Mouse (Mus musculus): ENCODE data around the gene Slc10a2. TPM values are rescaled to one million over a fixed set of nuclear protein-coding genes. Genes with fewer than 3 reads are reported as not detected.
"Not testable (repeated sequence)": the region's sequence is repeated elsewhere in the genome, so short reads cannot be mapped to it uniquely, and the experiment has no call there.

Slc10a2 gene
- not detected in 2 replicates for polyA plus RNA-seq (2015; fragmentation: Nextera tagmentation; extraction: Ambion mirVana)

DNA sequence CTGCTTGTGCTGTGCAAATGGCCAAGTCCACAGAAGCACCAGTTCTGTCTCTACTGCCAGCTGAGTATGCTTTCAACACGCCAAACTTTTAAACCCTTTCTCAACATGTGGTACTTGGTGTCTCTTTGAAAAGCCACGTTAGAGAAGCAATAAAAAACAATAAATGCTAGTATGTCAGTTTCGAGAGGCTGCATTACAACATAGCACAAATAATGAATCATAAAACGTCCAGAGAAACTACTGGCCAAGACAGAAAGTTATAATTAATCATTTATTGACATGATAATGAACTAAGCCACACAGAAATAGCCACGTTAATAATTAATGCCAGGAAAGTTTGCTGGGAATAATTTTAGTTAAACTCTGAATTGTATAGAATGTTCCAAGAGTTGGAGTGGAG is at the start of gene Slc10a2:
Slc10a2 (minus strand) TSS at position 166 of the 400 bp plus-strand sequence.
- WGBS, result 66% methylated on average over 5 of the region's 5 CpGs
- H3K27ac ChIP-seq, result no peak within 1 kb of the TSS

DNA sequence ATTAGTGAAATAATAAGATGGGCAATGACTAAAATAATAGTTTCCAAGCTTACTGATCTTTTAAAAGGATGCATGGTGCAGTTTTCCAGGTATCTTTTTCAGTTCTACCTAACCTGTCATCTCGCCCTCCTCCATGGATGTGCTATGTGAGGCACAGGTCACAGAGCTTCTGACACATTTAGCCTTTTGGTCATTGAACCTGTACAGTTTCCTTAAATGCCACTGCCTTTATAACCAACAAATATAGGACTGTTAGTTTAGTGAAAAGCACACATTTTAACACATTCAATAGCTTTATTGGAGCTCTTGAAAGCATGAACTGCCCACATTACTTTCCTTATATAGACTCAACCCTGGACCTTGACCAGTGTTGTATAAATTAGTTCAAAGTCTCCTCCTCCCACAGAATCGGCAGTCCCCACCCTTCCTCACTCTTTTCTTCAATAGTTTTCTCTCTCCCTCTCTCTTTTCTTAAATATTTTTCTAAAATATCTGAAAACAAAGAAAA is 24.2 kb upstream of the Slc10a2 start:
- Histone ChIP-seq H3K9ac (replicated peaks) (no peak overlapping the region), H3K9me3 (no peaks in the 10 kb centered on the region), H3K4me3 (replicated peaks) (no peak overlapping the region), H3K27ac (no peak overlapping the region), H3K4me2 (replicated peaks) (no peak overlapping the region), H3K4me1 (replicated peaks) (no peaks in the 10 kb centered on the region), H3K36me3 (no peaks in the 10 kb centered on the region), H3K27me3 (no peaks in the 10 kb centered on the region)
- no peak for ATAC-seq
- 87% methylated on average over 2 of the region's 2 CpGs for WGBS

More for the DNA sequence above, at the start of gene Slc10a2:
- no peak within 1 kb of the TSS for H3K4me2 ChIP-seq (replicated peaks)
- H3K36me3 ChIP-seq, result no peaks in the 10 kb centered on the region
- H3K4me3 ChIP-seq (replicated peaks), result no peak within 1 kb of the TSS
- no peak for ATAC-seq
- H3K4me1 ChIP-seq (replicated peaks), result no peaks in the 10 kb centered on the region
- H3K9ac ChIP-seq (replicated peaks), result no peak within 1 kb of the TSS
- H3K9me3 ChIP-seq, result no peaks in the 10 kb centered on the region
- no peaks in the 10 kb centered on the region for H3K27me3 ChIP-seq

DNA sequence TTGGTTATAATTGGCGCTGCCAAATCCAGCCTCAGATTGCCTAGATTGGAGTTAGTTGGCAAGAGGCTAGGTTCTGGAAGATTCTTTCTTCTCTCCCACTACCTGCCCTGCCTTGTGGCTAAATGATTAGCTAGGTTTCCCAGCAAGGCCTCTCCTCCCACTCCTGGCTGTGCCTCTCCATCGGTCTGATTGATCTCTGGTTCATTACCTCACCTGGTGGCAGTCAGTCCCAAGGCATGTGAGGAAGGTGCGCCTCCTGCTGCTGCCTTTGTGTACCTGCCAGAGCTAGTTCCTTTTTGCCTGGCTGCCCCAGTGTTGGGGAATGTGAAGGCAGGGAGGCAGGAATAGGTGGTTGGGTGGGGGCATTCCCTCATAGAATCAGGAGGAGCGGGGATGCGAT is 1.7 kb upstream of the Slc10a2 start:
- no peak overlapping the region for H3K9ac ChIP-seq (replicated peaks)
- H3K4me1 ChIP-seq (replicated peaks), result no peaks in the 10 kb centered on the region
- no peaks in the 10 kb centered on the region for H3K9me3 ChIP-seq
- H3K4me2 ChIP-seq (replicated peaks), result no peak overlapping the region
- H3K36me3 ChIP-seq, result no peaks in the 10 kb centered on the region
- ATAC-seq, result no peak
- H3K27me3 ChIP-seq, result no peaks in the 10 kb centered on the region
- 70% methylated on average over 5 of the region's 5 CpGs for WGBS
- no peak overlapping the region for H3K4me3 ChIP-seq (replicated peaks)
- H3K27ac ChIP-seq, result no peak overlapping the region

DNA sequence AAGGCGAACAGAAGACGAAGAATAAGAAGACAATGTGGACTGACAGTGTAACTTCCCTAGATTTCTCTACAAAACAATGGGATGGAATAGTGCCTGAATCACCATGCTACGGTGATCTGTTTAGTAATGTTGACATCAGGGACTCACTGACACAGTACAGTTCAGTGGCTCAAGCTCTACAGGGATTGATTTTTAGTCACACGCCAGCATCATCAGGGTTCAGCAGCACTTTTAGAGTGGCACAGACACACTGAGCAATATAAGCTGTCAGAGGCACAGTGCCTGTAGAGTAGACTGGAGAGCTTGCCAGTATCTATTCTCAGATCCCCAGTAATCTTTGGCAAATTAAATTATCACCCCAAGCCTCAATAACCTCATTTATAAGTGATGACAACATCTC is 9.8 kb downstream of the Slc10a2 start:
- no peak overlapping the region for H3K9ac ChIP-seq (replicated peaks)
- WGBS, result 89% methylated on average over 4 of the region's 4 CpGs
- H3K9me3 ChIP-seq, result no peaks in the 10 kb centered on the region
- H3K36me3 ChIP-seq, result no peaks in the 10 kb centered on the region
- H3K4me2 ChIP-seq (replicated peaks), result no peak overlapping the region
- no peak overlapping the region for H3K27ac ChIP-seq
- no peaks in the 10 kb centered on the region for H3K4me1 ChIP-seq (replicated peaks)
- no peak for ATAC-seq
- H3K27me3 ChIP-seq, result no peaks in the 10 kb centered on the region
- no peak overlapping the region for H3K4me3 ChIP-seq (replicated peaks)

DNA sequence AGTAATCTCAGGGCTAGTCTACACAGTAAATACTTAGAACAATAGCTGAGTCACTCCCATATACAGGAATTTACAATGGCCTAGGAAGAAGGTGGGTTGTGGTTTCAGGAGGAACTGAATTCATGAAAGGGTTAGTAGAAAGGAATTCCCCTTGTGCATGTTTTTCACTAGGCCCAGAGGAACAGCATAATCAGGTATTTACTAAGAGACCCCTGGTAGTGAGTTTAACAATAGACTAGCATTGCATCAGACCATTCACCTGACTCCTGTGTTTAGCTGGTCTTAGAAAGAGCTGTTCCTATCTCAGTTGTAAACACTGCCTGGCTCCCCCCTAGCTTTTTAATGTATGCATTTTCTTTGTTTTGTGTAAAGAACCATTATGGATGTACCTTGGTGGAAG is 11.2 kb downstream of the Slc10a2 start:
- not testable (repeated sequence) for H3K9me3 ChIP-seq; H3K4me3 ChIP-seq (replicated peaks); ATAC-seq; H3K27me3 ChIP-seq; H3K4me2 ChIP-seq (replicated peaks); H3K4me1 ChIP-seq (replicated peaks); H3K9ac ChIP-seq (replicated peaks); H3K36me3 ChIP-seq; H3K27ac ChIP-seq

DNA sequence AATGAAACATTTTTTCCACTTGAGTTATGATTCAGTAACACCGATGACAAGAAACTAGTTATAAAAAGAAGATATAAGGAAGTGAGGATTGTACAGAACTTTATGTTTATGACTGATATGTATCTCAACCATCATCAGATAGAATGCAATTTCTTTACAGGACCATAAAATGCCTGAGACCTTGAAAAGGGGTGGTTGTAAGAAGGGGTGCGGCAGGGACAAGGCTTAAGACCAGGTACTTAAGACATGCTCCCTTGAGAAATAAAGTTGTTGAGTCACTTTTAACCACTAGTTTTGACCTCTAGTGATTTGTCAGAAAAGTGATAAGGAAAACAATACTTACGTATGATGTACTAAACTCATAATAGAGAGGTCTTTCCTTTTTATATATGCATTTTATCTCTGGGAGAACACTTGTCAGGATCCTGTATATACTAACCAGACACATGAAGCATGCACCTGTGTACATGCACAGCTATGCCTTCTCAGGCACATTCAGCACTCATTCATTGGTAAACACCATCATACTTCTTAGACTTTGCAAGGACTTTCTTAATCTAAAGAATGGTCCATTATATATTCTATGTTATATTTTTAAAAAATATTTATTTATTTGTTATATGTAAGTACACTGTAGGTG is 31.4 kb downstream of the Slc10a2 start:
- ATAC-seq, result no peak
- H3K4me1 ChIP-seq (replicated peaks), result no peaks in the 10 kb centered on the region
- no peak overlapping the region for H3K4me3 ChIP-seq (replicated peaks)
- no peaks in the 10 kb centered on the region for H3K36me3 ChIP-seq
- 92% methylated on average over 3 of the region's 3 CpGs for WGBS
- no peaks in the 10 kb centered on the region for H3K27me3 ChIP-seq
- H3K9me3 ChIP-seq, result no peaks in the 10 kb centered on the region
- no peak overlapping the region for H3K27ac ChIP-seq
- H3K4me2 ChIP-seq (replicated peaks), result no peak overlapping the region
- no peak overlapping the region for H3K9ac ChIP-seq (replicated peaks)

DNA sequence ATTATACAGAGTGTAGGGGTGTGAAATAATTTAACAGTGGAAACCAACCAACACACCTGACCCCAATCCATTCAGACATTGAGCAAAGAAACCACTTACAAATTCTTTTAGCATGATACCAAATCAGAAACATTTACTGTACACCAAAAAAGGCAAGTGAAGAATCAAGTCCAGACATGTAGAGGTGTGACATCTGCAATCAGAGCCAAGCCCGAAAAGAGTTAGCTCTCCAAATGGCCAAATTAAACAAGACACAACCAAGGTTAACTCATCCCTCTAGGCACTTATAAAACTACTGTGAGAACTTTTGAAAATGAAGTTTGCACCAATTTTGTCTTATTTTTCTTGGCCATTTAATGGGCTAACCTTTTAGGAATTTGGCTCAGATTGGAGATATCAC is 46.3 kb downstream of the Slc10a2 start:
- no peaks in the 10 kb centered on the region for H3K36me3 ChIP-seq
- H3K9me3 ChIP-seq, result no peaks in the 10 kb centered on the region
- ATAC-seq, result no peak
- no peak overlapping the region for H3K9ac ChIP-seq (replicated peaks)
- 84% methylated on average over 1 of the region's 1 CpGs for WGBS
- no peak overlapping the region for H3K4me2 ChIP-seq (replicated peaks)
- H3K4me1 ChIP-seq (replicated peaks), result no peaks in the 10 kb centered on the region
- H3K4me3 ChIP-seq (replicated peaks), result no peak overlapping the region
- no peak overlapping the region for H3K27ac ChIP-seq
- no peaks in the 10 kb centered on the region for H3K27me3 ChIP-seq

DNA sequence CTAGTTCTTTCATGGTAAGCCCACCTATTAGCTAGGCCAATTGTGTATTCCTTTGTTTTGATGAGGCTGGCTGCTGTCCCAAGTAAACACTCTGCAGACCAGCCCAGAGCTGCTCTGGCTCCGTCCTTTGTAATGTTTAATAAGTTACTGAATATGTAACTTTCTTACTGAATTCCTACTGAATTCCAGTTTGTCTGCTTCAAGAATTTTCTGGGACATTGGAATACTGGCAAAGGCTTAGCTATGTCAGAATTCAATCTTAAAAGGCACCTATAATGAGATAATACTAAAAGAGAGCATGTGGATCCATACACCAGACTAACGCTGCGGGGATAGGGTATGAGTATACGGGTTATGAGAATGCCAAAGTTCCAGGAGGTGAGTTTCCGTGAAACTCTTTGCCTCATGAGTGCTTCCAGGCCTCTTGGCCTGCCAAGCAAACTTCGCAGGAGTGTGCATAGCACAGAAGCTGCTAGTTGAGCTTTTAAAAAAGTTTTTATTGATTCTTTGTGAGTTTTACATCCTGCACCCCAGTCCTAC is 60.7 kb downstream of the Slc10a2 start:
- H3K4me3 ChIP-seq (replicated peaks); H3K27ac ChIP-seq: not testable (repeated sequence)
- 89% methylated on average over 6 of the region's 6 CpGs for WGBS

DNA sequence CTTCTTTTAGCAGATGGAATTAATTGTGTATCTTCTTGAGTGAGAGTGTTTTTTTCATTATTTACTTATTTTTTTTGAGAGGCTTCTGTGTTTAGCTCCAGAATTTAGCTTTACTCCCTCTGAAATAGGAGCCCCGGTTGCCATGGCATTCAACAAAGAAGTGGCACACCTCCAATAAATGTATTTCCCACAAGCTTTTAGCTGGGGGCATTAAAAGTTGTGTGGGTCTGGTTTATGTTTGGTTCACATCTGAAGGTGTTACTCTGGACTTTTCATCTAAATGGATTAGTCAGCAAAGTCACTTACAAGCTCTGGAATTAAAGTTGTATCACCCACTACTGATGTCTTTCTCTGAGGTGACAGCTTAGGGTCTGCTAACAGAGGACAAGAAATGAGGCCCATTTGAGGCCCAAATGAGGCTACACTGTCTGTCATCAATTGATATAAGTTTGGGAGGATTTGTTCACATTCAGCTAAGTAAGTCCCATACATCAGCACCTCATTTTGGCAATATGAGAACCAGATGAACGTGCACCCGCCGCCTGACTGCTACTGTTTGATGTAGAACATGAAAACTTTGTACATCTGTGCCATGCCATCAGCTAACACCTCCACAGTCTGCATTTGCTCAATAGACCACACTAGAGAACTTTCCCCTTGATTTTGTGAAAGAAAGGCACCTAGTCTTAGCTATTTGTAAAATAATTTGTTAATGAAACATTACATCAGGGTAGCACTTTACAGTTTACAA is 66.2 kb downstream of the Slc10a2 start:
- Histone ChIP-seq H3K9ac (replicated peaks) (no peak overlapping the region), H3K4me2 (replicated peaks) (no peak overlapping the region), H3K9me3 (no peaks in the 10 kb centered on the region), H3K27me3 (no peaks in the 10 kb centered on the region), H3K4me3 (replicated peaks) (no peak overlapping the region), H3K36me3 (no peaks in the 10 kb centered on the region), H3K4me1 (replicated peaks) (no peaks in the 10 kb centered on the region), H3K27ac (no peak overlapping the region)
- ATAC-seq, result no peak
- WGBS, result 91% methylated on average over 4 of the region's 4 CpGs

More for the DNA sequence above, 60.7 kb downstream of the Slc10a2 start:
- H3K4me1 ChIP-seq (replicated peaks); H3K4me2 ChIP-seq (replicated peaks); ATAC-seq; H3K9ac ChIP-seq (replicated peaks); H3K36me3 ChIP-seq; H3K9me3 ChIP-seq; H3K27me3 ChIP-seq: not testable (repeated sequence)
